Mouse (Mus musculus) megakaryocyte, embryonic 14.5 days (primary cell): ENCODE results near the gene Ano3. TPM values are rescaled to one million over a fixed set of nuclear protein-coding genes. Genes with fewer than 3 reads are reported as not detected.

ENCODE experiments used
- H3K27me3 ChIP-seq: replicated peaks from 2 replicates; pipeline ENCODE3; 2012; ENCODE audit warnings: inconsistent platforms
- H3K36me3 ChIP-seq: replicated peaks from 2 replicates; pipeline ENCODE3; 2012; ENCODE audit warnings: low read length, inconsistent platforms, mixed read lengths
- H3K4me1 ChIP-seq: 2 replicates; pipeline ENCODE4 v1.6.1; 2012; ENCODE audit warnings: inconsistent platforms
- H3K4me3 ChIP-seq: replicated peaks from 2 replicates; pipeline ENCODE3; 2012; ENCODE audit warnings: moderate library complexity, mild to moderate bottlenecking, inconsistent platforms
- H3K9me3 ChIP-seq: 2 replicates; pipeline ENCODE4 v1.6.1; 2012; ENCODE audit warnings: inconsistent platforms
- FLI1 ChIP-seq: IDR thresholded peaks from 2 replicates; pipeline ENCODE4 v1.6.1; 2012; ENCODE audit warnings: low read length, inconsistent platforms, mixed read lengths
- GATA1 ChIP-seq: IDR thresholded peaks from 3 replicates; pipeline ENCODE4 v1.6.1; 2012; ENCODE audit warnings: mixed read lengths, low read length, inconsistent platforms, borderline replicate concordance
- polyA plus RNA-seq: library from polyadenylated mRNA; stranded (reverse); fragments of >175 nt; gene quantifications from 2 replicates; pipeline ENCODE4 v1.2.3, GENCODE M21; 2012; ENCODE audit warnings: low replicate concordance; ENCODE audit not compliant: insufficient read depth

Ano3 gene
- polyA plus RNA-seq, 1 experiment = not detected

DNA sequence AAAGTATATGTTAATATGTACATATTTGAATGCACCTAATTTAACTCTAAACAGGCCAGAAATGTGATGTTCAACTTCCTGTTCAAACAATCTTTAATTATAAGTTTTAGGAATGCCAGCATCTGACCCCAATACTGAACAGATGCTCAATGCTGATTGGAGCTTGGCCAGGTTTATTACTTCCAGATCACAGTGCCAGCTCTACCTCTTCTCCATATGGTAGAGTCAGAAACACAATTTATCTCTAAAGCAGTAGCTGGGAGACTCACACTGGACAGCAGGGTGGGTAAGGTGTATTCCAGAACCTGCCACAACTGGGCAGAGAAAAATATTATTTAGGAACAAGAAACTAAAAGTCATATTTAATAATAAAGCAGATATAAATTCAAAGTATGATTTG is 134.5 kb downstream of the Ano3 start:
- Histone ChIP-seq H3K4me1 (no peaks in the 10 kb centered on the region), H3K4me3 (no peak overlapping the region), H3K9me3 (no peaks in the 10 kb centered on the region), H3K36me3 (no peaks in the 10 kb centered on the region), H3K27me3 (no peaks in the 10 kb centered on the region)
- TF ChIP-seq GATA1 = no peak
- TF ChIP-seq FLI1 = no peak

DNA sequence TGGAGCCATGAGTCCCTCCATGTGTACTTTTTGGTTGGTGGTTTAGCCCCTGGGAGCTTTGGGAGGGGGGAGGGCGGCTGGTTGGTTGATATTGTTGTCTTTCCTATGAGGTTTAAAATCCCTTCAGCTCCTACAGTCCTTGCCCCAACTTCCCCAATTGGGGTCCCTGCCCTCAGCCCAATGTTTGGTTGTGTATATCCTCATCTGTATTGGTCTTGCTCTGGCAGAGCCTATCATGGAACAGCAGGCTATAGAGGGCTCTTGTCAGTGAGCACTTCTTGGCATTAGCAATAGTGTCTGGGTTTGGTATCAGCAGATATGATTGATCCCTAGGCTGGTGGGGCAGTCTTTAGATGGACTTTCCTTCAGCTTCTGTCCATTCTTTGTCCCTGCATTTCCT is 135.8 kb downstream of the Ano3 start:
- no peaks in the 10 kb centered on the region for H3K9me3 ChIP-seq
- H3K36me3 ChIP-seq = no peaks in the 10 kb centered on the region
- no peak overlapping the region for H3K4me3 ChIP-seq
- no peaks in the 10 kb centered on the region for H3K27me3 ChIP-seq
- no peak for TF ChIP-seq FLI1
- no peak for TF ChIP-seq GATA1
- H3K4me1 ChIP-seq = no peaks in the 10 kb centered on the region

DNA sequence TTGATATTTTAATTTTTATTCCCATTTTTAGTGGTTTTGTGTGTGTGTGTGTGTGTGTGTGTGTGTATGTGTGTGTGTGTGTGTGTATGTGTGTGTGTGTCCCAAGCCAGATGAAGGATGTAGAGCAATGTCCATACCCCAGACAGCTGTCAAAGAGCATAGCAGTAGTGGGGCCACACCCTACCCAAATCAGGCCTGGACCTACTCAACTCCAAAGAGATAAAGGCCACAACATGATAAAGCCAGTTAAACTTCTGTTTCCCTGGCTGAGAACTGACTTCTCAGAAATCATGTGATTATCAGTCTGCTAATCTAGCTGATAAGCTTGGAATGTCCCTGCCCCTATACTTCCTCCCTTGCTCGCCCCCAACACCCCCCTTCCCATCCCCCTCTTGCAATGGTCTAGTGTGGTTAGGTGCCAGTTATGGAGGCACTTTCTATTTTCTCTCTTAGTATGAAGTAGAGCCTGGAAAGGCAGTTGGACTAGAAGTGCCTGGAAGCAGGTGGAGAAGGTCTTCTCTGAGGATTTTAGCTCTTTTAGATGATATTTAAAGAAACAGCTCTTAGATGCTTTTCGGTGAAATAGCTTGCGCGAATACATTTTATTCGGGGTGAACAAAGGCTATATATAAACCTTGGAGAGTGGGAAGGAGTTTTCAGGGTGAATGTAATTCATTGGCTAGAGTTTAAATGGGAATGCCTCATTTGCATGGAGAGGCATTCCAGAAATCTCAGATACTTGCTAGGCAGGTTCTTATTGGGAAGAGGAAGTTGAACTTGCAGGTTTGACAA is 144.2 kb downstream of the Ano3 start:
- Histone ChIP-seq H3K9me3 (peaks cover 3% of the 10 kb centered on the region; the same call in 1 of the 2 replicates), H3K4me1 (no peaks in the 10 kb centered on the region), H3K4me3 (no peak overlapping the region), H3K36me3 (no peaks in the 10 kb centered on the region), H3K27me3 (no peaks in the 10 kb centered on the region)
- no peak for TF ChIP-seq GATA1
- TF ChIP-seq FLI1 = no peak

DNA sequence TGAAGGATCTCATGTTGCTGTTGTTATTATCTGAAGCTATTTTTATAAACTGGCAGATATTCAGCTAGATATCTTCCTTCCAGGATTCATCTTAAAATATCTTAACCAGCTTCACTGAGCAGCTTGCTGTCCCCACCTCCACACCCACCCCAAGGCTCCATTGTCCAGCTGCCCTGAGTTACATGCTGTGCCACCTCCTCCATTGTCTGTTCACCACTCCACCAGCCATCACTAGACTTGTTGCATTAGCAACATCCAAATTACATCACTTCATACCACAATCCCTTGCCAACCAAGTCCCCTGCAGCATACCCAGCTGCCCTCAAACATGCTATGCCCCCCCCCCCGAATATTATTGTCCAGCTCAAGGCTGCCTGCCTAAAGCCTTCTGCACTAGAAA is 154.8 kb downstream of the Ano3 start:
- Histone ChIP-seq H3K4me1 (no peaks in the 10 kb centered on the region), H3K27me3 (no peaks in the 10 kb centered on the region), H3K4me3 (no peak overlapping the region), H3K36me3 (no peaks in the 10 kb centered on the region), H3K9me3 (peaks cover 4% of the 10 kb centered on the region; the same call in 1 of the 2 replicates)
- TF ChIP-seq FLI1 (no peak), GATA1 (no peak)

DNA sequence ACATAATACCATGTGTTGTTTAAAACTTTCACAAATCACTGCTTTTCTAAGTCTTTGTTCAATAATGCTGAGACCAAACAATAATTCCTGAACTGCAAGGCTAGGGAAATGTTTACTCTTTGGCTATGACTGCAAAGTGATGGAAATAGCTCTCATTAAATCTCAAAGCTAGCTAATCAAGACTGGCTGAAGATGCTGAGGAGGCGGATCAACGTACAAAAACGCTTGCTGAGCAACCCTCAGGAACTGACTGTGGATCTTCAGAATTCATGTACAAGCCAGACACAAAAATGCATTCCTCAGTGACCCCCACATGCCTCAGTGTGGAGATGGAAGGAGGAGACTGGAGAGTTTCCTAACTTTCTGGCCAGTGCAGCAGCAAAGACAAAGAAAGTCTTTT is 155.3 kb downstream of the Ano3 start:
- H3K4me3 ChIP-seq = no peak overlapping the region
- no peaks in the 10 kb centered on the region for H3K27me3 ChIP-seq
- no peaks in the 10 kb centered on the region for H3K36me3 ChIP-seq
- no peaks in the 10 kb centered on the region for H3K4me1 ChIP-seq
- peaks cover 4% of the 10 kb centered on the region; the same call in 1 of the 2 replicates for H3K9me3 ChIP-seq
- TF ChIP-seq FLI1 (no peak), GATA1 (no peak)

DNA sequence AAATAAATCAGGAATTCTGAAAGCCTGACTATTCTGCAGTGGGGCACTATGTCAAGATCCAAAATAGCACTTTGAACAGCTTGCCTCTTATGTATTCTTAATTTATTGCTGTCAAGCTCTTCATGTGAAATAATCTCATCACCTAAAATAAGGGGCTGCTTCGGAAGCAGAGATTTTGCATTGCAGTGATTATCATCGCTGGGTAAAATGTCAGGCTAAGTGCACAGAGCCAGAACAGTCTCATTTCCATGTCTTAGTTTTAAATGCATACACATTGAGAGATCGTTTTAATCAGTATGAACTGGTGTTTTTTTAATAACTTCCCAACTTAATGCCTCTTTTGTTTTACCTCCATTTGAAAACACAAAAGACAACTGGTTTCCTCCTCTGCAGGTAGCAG is 163.3 kb downstream of the Ano3 start:
- H3K4me3 ChIP-seq = no peak overlapping the region
- no peaks in the 10 kb centered on the region for H3K4me1 ChIP-seq
- no peaks in the 10 kb centered on the region for H3K9me3 ChIP-seq
- no peaks in the 10 kb centered on the region for H3K27me3 ChIP-seq
- H3K36me3 ChIP-seq = no peaks in the 10 kb centered on the region
- TF ChIP-seq FLI1 (no peak), GATA1 (no peak)

DNA sequence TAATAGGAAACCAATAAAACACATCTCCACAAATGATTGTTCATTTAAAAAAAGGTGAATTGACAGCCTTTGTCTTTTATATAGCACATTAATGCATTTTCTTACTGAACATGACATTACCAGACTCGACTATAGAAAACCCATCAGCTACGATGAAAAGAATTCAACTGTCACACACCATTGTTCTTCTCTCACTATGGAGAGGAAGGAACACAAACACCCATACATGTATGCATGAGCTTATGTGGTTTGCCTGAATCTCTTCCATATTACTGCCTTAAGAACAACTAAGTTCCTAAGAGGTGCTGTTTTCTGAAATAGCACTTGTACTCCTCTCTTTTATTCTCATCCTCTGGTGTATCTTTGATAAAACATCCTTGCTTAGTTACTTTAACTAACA is 191.3 kb downstream of the Ano3 start:
- Histone ChIP-seq H3K4me3 (no peak overlapping the region), H3K4me1 (no peaks in the 10 kb centered on the region), H3K9me3 (peaks cover 5% of the 10 kb centered on the region; the same call in 1 of the 2 replicates), H3K27me3 (no peaks in the 10 kb centered on the region), H3K36me3 (no peaks in the 10 kb centered on the region)
- TF ChIP-seq GATA1 (no peak), FLI1 (no peak)

DNA sequence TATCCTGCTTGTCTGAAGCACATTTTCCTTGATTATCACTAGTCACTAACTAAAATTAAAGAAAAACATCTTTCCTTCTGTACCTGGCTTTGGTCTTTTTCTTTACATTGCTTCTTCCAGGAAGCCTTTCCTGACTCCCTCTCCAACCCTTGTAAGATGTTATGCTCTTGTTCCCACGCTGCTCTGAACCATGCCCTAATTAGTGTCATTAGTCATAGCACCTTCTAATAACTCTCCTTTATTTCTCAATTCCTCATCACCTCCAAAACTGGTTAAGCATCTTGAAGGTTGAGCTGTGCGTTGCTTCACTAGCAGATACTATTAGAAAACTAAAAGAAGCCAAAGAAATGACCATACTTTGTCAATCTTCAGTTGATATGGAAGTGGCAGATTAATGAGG is 193.2 kb downstream of the Ano3 start:
- H3K9me3 ChIP-seq = peaks cover 5% of the 10 kb centered on the region; the same call in 1 of the 2 replicates
- H3K27me3 ChIP-seq = no peaks in the 10 kb centered on the region
- no peaks in the 10 kb centered on the region for H3K36me3 ChIP-seq
- TF ChIP-seq GATA1 (no peak), FLI1 (no peak)
- no peak overlapping the region for H3K4me3 ChIP-seq
- H3K4me1 ChIP-seq = no peaks in the 10 kb centered on the region

DNA sequence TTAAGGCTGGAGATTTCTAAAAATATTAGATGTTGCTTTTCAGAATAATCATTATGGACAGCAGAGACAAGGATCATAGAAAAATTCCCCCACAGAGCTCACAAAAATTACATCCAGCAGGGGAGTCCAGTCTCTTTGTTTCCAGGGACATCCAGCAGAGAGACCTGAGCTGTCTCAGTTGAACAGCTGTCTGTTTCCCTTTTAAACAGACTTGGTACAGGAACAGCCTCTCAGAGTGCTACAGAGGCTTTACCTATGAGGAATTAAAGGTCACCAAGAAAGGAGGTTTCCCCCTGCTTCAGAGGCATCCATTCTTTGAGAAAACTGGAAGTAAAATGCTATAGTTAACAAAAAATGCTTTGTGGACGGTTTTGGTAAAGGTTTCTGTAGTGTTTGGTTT is 210.2 kb downstream of the Ano3 start:
- Histone ChIP-seq H3K36me3 (no peaks in the 10 kb centered on the region), H3K4me1 (no peaks in the 10 kb centered on the region), H3K9me3 (no peaks in the 10 kb centered on the region), H3K27me3 (no peaks in the 10 kb centered on the region), H3K4me3 (no peak overlapping the region)
- TF ChIP-seq FLI1 (no peak), GATA1 (no peak)

DNA sequence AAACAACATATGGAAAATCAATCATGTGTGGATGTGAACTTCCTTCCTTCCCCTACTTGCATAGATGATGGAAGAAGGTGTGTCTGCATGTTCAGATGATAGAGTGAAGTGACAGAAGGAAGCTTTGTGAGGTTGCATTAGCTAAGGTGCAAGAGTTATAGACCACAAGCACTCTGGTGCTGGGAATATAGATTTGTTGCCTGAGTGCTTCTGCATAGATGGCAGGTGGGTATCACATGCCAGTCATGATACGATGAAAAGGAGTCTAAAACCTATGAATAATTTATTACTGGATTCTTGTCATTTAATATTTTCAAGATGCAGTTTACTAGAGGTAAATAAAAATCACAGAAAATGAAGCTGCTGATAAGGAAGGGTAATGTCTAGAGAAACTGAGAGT is 210.9 kb downstream of the Ano3 start:
- H3K27me3 ChIP-seq = no peaks in the 10 kb centered on the region
- H3K4me3 ChIP-seq = no peak overlapping the region
- TF ChIP-seq GATA1 (no peak), FLI1 (no peak)
- no peaks in the 10 kb centered on the region for H3K36me3 ChIP-seq
- no peaks in the 10 kb centered on the region for H3K4me1 ChIP-seq
- no peaks in the 10 kb centered on the region for H3K9me3 ChIP-seq
